Mouse (Mus musculus) lung, adult 10 weeks (tissue): ENCODE measurements around the gene Vmn1r111. TPM values are rescaled to one million over a fixed set of nuclear protein-coding genes. Genes with fewer than 3 reads are reported as not detected.

Experiments used
- polyA plus RNA-seq: library from polyadenylated mRNA; stranded (reverse); fragments of 350-450 nt; fragmentation: Illumina TruSeq; extraction: RNeasy Lipid Tissue Mini Kit (QIAGEN cat#74804); gene quantifications from one replicate; pipeline ENCODE4 v1.2.3, GENCODE M21; 2014; ENCODE audit warnings: low read depth, low replicate concordance; ENCODE audit not compliant: insufficient read depth

Vmn1r111 gene
- polyA plus RNA-seq: not detected

GRCm38 (mm10) chr7:20703116-20703515 is at the start of gene Vmn1r111:
TSS of gene Vmn1r111 (minus strand) at chr7:20703216.

DNA sequence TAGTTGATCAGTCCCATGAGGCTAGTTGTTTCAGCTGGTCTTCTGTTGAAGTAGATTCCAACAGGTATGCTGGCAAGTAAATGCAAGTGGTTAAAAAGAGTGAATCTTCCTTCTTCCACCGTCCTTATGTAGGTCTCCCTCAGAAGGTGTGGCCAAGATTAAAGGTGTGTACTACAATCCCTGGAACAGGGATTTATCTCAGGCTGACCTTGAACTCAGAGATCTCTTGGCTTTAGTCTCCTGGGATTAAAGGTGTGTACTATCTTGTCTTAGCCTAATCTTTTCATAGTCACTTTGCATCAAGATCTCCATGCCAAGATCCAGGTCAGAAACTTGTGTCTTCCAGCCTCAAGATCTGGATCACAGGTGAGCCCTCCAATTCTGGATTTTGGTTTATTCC is 27.5 kb upstream of the Vmn1r111 start, which contains the start of gene Gm10668:
Gm10668 (minus strand) TSS at position 101 of the 400 bp plus-strand sequence.

GRCm38 (mm10) chr7:20668618-20669017 is 34.4 kb downstream of the Vmn1r111 start, which contains the start of gene Vmn1r107:
TSS of gene Vmn1r107 (plus strand) at chr7:20668918.

Other genes starting within 250 kb of the Vmn1r111 start
- not detected for gene Gm10670, start 228.3 kb downstream of the Vmn1r111 start, polyA plus RNA-seq
- not detected for gene Vmn1r103, start 192.7 kb downstream of the Vmn1r111 start, polyA plus RNA-seq
- not detected for gene Vmn1r104, start 169.4 kb downstream of the Vmn1r111 start, polyA plus RNA-seq
- not detected for gene Gm5726, start 157.5 kb downstream of the Vmn1r111 start, polyA plus RNA-seq
- not detected for gene Gm4141, start 127.0 kb downstream of the Vmn1r111 start, polyA plus RNA-seq
- gene Gm4513, start 104.2 kb downstream of the Vmn1r111 start, polyA plus RNA-seq: not detected
- gene Vmn1r107, start 34.3 kb downstream of the Vmn1r111 start, polyA plus RNA-seq: not detected
- not detected for gene Gm10668, start 27.4 kb upstream of the Vmn1r111 start, polyA plus RNA-seq
- gene Vmn1r112, start 68.0 kb upstream of the Vmn1r111 start, polyA plus RNA-seq: not detected
- not detected for gene Vmn1r113, start 84.1 kb upstream of the Vmn1r111 start, polyA plus RNA-seq
- gene Vmn1r114, start 109.0 kb upstream of the Vmn1r111 start, polyA plus RNA-seq: not detected
- not detected for gene Vmn1r115, start 141.8 kb upstream of the Vmn1r111 start, polyA plus RNA-seq
- not detected for gene Vmn1r116, start 169.0 kb upstream of the Vmn1r111 start, polyA plus RNA-seq
- gene Vmn1r117, start 180.9 kb upstream of the Vmn1r111 start, polyA plus RNA-seq: not detected
- not detected for gene Vmn1r118, start 209.1 kb upstream of the Vmn1r111 start, polyA plus RNA-seq